Mouse (Mus musculus) layer of hippocampus, adult 9-10 months (tissue): Measurements from ENCODE around the gene Sv2c.

Source experiments
- DNase-seq: peaks from one replicate; pipeline ENCODE4 v3.0.0; 2022; ENCODE audit warnings: low spot score

The Sv2c gene

DNA sequence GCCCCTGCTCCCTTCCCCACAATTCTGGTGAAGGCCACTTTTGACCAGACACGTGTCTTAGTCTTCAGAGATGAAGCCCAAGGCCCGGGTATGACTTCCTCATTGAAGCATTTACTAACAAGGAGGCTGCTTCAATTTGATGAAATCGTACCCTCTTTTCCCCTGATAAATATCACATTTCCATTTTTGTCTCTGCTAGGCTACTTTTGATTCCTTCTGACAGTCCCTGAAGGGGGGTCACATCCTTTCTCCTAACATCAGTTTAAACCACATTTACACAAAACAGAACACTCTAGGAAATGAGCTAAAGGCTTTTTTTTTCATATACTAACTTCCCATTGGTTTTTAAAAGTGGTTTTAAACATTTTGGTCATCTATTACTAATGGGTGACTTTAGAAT lies 79.6 kb downstream of the Sv2c start:
- DNase-seq, result no peak

GRCm38 (mm10) chr13:96045396-96045795 lies 87.0 kb downstream of the Sv2c start:
- no peak for DNase-seq

GRCm38 (mm10) chr13:96040275-96041042 lies 91.9 kb downstream of the Sv2c start:
- no peak for DNase-seq

DNA sequence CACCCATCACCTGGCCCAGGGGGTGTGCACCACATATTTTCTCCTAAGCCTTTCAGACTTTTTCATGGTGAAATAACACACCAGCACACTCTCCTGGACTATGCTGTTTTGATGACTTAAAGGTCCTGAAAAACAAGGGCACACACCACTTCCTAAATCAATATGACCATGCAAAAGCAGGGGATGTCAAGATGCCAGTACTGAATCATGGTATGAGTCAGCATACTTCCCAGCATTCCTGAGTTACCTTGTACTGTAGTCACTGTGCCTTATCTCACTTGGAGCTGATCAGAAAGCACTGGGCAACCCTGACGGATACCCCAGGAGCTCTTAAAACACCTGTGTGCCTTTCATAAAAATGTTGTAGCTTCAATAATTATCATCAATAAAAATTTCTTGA lies 92.8 kb downstream of the Sv2c start:
- DNase-seq, result no peak

GRCm38 (mm10) chr13:96030368-96031223 lies 101.8 kb downstream of the Sv2c start:
- peak; percentile 36 for DNase-seq

- DNase-seq, result no peak
Measured at GRCm38 (mm10) chr13:96023858-96024257, 108.5 kb downstream of the Sv2c start.

- DNase-seq, result no peak
Measured at GRCm38 (mm10) chr13:96015516-96015915, 116.9 kb downstream of the Sv2c start.

GRCm38 (mm10) chr13:96010861-96011511 lies 121.4 kb downstream of the Sv2c start:
- DNase-seq, result no peak

GRCm38 (mm10) chr13:96008975-96009374 lies 123.4 kb downstream of the Sv2c start:
- DNase-seq, result no peak

GRCm38 (mm10) chr13:96008154-96008553 lies 124.2 kb downstream of the Sv2c start:
- no peak for DNase-seq

GRCm38 (mm10) chr13:96003539-96003938 lies 128.8 kb downstream of the Sv2c start:
- DNase-seq, result no peak

- no peak for DNase-seq
Measured at GRCm38 (mm10) chr13:96002475-96002874, 129.9 kb downstream of the Sv2c start.

GRCm38 (mm10) chr13:95999396-95999795 lies 133.0 kb downstream of the Sv2c start:
- no peak for DNase-seq

GRCm38 (mm10) chr13:95997294-95997693 lies 135.1 kb downstream of the Sv2c start:
- no peak for DNase-seq

GRCm38 (mm10) chr13:95994705-95995703 lies 137.4 kb downstream of the Sv2c start:
- no peak for DNase-seq

GRCm38 (mm10) chr13:95988181-95988580 lies 144.2 kb downstream of the Sv2c start:
- DNase-seq, result no peak

DNA sequence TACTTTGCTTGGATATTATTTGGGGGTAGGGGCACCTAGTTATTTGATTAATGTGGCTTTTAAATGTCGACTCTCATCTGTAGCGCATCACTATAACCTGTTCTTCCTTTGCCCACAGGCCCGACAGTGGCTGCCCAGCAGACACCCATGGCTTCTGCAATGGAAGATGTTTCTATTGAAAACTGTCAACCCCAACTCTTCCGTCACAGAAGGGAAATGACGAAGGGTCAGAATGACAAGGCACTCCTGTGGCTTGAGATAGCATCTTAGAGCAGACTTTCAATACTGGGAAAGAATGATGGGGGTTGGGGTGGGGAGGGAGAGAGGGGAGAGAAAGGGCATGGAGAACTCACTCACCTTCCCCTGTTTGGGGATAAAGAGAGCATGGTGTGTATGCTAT lies 145.2 kb downstream of the Sv2c start:
- DNase-seq, result no peak

DNA sequence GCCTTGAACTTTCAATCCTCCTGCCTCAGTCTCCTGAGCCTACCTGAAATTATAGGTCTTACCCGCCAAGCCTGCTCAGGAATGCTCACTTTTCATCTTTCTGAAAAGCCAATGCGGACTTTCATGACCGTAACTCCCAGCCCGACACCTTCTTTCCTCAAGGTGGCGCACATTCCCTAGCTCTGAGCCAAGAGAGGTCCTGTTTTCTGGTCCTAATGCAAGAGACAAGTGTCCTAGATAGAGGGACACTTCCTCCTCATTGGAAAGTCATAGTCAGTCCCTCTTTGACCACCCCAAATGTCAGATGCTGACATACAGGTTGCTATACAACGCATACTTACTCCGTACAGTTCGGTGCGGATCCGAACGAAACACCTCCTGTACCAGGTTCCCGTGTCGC lies 146.0 kb downstream of the Sv2c start:
- no peak for DNase-seq

GRCm38 (mm10) chr13:95975225-95975624 lies 157.2 kb downstream of the Sv2c start:
- DNase-seq, result no peak

GRCm38 (mm10) chr13:95974106-95974505 lies 158.3 kb downstream of the Sv2c start:
- DNase-seq, result no peak

- no peak for DNase-seq
Measured at GRCm38 (mm10) chr13:95973368-95973958, 158.9 kb downstream of the Sv2c start.
